Mouse (Mus musculus) brown adipose tissue, adult 24 weeks (tissue): Measurements from ENCODE around the gene Arnt2. TPM values are rescaled to one million over a fixed set of nuclear protein-coding genes. Genes with fewer than 3 reads are reported as not detected.

Experiments used
- H3K27ac ChIP-seq: fragments of 200-500 bp; replicated peaks from 2 replicates; pipeline ENCODE4 v1.5.1; 2012; ENCODE audit warnings: low read depth, mild to moderate bottlenecking, low read length
- H3K4me1 ChIP-seq: fragments of 200-500 bp; 2 replicates; pipeline ENCODE4 v1.6.1; 2012; ENCODE audit warnings: low read length, mixed read lengths; ENCODE audit not compliant: control insufficient read depth, insufficient read depth, insufficient read length
- H3K4me3 ChIP-seq: fragments of 200-500 bp; 2 replicates; pipeline ENCODE4 v1.5.1; 2012; ENCODE audit warnings: low read depth, mild to moderate bottlenecking, low read length, moderate library complexity; ENCODE audit not compliant: insufficient read depth
- polyA plus RNA-seq: library from polyadenylated mRNA; stranded (reverse); fragments of >200 nt; gene quantifications from 2 replicates; pipeline ENCODE4 v1.2.4, GENCODE M21; 2012; ENCODE audit not compliant: missing spikeins, insufficient read depth, insufficient read length

The Arnt2 gene
- polyA plus RNA-seq, result not detected in 2 replicates

- Histone ChIP-seq H3K4me1 (no peaks in the 10 kb centered on the region), H3K4me3 (no peak within 1 kb of the TSS), H3K27ac (no peak within 1 kb of the TSS)
Observed at GRCm38 (mm10) chr7:84409896-84410521, at the start of gene Arnt2. TSS of gene Arnt2 (minus strand) at chr7:84410176.

- Histone ChIP-seq H3K27ac (no peak overlapping the region), H3K4me1 (no peaks in the 10 kb centered on the region), H3K4me3 (no peak overlapping the region)
Observed at GRCm38 (mm10) chr7:84451681-84452080, 41.7 kb upstream of the Arnt2 start.

- no peak overlapping the region for H3K27ac ChIP-seq
- no peak overlapping the region for H3K4me3 ChIP-seq
- H3K4me1 ChIP-seq, result no peaks in the 10 kb centered on the region
Observed at GRCm38 (mm10) chr7:84449066-84449465, 39.1 kb upstream of the Arnt2 start.

DNA sequence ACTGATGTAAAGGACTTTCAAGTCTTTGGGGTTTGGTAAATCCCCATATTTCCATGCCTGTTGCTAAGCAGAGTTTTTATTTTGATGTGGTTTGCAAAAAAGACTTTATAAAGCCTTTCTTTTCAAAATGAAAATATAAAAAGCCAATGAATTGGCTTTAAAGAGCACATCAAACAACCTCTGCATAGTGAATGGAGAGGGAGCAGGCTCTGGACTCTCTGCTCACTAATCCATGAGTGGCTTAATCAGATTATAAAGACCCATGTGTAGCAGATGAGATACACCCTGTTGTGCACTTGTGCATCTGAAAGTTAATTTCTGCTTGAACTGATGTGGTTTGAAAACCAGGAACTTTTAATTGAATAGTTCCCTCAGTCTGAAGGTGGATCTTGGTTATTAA is 38.5 kb upstream of the Arnt2 start:
- Histone ChIP-seq H3K4me1 (no peaks in the 10 kb centered on the region), H3K4me3 (no peak overlapping the region), H3K27ac (no peak overlapping the region)

DNA sequence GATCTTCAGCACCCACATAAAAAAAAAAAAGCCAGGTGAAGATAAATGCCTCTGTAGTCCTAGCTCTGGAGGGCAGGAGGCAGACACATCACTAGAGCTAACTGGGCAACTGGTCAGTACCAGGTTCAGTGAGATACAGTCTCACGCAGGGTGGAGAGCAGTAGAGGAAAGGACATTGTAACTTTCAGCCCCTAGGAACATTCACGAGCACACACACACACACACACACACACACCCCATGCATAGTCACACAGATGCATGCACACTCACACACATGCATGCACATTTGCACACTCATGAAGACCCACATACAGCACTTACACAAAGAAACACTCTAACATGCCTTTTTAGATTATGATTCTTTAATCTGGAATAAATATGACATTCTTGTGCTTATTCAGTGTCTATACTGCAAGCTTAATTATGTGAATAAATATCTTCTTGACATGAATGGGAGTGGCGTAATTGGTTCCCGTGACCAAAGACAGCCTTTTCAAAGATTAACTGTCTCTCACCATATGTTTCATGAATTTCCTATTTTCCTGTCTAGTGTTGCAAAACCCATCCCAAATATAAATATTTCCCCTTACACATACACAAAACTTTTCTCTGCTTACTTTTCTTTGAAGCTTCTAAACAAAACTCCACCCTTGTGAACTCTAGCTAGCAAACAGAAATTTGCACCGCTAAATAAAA is 37.9 kb upstream of the Arnt2 start:
- H3K27ac ChIP-seq, result no peak overlapping the region
- H3K4me3 ChIP-seq, result no peak overlapping the region
- H3K4me1 ChIP-seq, result no peaks in the 10 kb centered on the region

- H3K27ac ChIP-seq, result no peak overlapping the region
- H3K4me1 ChIP-seq, result no peaks in the 10 kb centered on the region
- no peak overlapping the region for H3K4me3 ChIP-seq
Observed at GRCm38 (mm10) chr7:84447060-84447459, 37.1 kb upstream of the Arnt2 start.

GRCm38 (mm10) chr7:84442343-84442911 is 32.5 kb upstream of the Arnt2 start:
- Histone ChIP-seq H3K4me3 (no peak overlapping the region), H3K27ac (no peak overlapping the region), H3K4me1 (no peaks in the 10 kb centered on the region)

DNA sequence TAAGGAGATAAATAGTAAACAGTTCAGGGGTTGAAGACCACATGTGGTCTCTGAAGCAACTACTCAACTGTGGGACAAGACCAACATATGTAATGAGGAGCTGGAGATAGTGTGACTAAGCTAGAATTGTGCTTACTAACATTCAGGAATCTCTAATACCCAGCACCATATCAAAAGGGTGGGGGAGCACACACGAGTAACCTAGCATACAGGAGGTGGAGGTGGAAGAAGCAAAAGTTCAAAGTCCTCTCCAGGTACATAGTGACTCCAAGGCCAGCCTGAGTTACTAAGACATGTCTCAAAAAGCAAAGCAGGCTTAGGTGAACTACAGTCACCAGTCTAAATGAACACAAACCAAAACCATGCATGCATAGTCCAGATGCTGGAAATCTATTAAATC is 29.6 kb upstream of the Arnt2 start:
- H3K4me1 ChIP-seq, result no peaks in the 10 kb centered on the region
- H3K27ac ChIP-seq, result no peak overlapping the region
- H3K4me3 ChIP-seq, result no peak overlapping the region

GRCm38 (mm10) chr7:84434901-84435300 is 24.9 kb upstream of the Arnt2 start:
- H3K4me1 ChIP-seq, result no peaks in the 10 kb centered on the region

DNA sequence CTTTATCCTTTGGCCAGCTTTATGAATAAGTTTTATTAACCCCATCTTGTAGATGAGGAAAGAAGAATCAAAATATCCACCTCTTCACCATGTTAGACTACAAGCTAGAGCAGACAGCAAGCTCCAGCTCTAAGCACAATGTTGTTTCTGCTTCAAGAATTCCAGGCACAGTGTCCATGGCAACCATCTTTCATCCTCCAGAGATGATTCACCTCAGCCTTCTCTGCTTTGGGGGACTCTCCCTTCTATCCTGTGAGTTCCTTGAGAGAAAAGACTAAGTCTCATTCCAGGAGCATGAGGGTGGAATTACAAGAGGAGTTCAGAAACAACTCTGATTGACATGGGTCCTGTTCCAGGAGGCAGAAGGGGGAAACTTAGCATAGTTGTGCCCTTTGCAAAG is 22.2 kb upstream of the Arnt2 start:
- Histone ChIP-seq H3K4me1 (no peaks in the 10 kb centered on the region), H3K27ac (no peak overlapping the region), H3K4me3 (no peak overlapping the region)

More at GRCm38 (mm10) chr7:84434901-84435300, 24.9 kb upstream of the Arnt2 start:
- Histone ChIP-seq H3K27ac (no peak overlapping the region), H3K4me3 (no peak overlapping the region)

- Histone ChIP-seq H3K4me3 (no peak overlapping the region), H3K4me1 (no peaks in the 10 kb centered on the region), H3K27ac (no peak overlapping the region)
Observed at GRCm38 (mm10) chr7:84427221-84427620, 17.2 kb upstream of the Arnt2 start.

DNA sequence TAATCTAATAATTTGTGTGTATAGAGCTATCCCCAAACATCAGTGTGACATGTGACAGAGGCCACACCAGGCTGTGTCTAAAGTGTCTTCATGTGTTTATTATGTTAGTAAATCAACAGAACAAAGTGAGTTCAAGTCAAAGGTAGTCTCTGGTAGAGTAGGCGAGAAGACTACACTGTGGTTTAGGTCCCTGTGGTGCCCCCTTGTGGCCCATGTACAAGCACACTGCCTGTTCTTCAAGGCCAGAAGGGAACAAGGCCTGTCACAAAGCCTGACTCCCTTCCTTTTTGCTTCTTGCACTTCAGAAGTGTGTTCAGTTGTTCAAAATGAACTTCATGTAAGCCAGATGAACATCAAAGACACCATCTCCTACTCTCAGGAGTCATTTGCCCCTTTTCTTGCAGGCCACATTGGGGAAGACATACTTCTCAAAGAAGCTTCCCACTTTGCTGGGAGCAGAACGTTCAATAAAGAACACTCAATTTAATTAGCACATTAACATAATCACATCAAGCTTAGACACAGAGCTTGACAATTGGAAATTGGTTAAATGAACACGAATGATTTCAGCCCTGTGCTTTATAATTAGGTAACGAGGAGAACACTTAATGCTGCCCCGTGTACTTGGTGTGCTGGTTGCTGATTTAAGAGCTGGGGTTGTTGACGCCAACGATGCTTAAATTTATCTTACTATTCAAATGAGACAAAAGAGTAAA is 14.9 kb upstream of the Arnt2 start:
- Histone ChIP-seq H3K27ac (no peak overlapping the region), H3K4me3 (no peak overlapping the region), H3K4me1 (no peaks in the 10 kb centered on the region)

DNA sequence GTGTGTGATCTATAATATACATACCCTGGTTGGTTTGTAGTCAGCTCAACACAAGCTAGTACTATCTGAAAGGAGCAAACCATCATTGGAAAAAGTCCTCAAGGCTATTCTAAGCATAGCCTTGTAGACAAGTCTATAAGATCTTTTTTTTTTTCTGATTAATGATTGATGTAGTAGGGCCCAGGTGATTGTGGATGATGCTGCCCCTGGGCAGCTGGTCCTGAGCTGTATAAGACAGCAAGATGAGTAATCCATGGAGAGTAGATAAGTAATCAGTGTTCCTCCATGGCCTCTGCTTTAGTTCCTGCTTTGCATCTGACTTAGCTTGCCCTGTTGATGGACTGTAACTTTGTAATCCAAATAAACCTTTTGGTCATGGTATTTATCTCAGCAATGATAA is 11.8 kb upstream of the Arnt2 start:
- Histone ChIP-seq H3K27ac (no peak overlapping the region), H3K4me3 (no peak overlapping the region), H3K4me1 (no peaks in the 10 kb centered on the region)

DNA sequence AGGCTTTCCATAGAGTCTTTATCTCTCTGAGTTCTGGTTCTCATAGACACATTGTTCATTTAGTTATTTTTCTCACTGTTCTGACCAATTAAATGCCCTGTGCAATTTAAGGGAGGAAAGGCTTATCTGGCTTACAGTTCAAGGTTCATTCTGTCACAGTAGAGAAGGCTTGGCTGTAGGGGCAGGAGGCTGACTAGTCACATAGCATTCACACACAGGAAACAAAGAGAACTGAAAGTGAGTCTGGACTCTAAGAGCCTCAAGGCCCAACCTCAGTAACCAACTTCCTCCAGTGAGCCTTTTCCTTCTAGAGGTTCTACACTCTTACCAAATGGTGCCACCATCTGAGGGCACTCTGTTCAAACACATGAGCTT is 11.3 kb upstream of the Arnt2 start:
- H3K27ac ChIP-seq, result no peak overlapping the region

DNA sequence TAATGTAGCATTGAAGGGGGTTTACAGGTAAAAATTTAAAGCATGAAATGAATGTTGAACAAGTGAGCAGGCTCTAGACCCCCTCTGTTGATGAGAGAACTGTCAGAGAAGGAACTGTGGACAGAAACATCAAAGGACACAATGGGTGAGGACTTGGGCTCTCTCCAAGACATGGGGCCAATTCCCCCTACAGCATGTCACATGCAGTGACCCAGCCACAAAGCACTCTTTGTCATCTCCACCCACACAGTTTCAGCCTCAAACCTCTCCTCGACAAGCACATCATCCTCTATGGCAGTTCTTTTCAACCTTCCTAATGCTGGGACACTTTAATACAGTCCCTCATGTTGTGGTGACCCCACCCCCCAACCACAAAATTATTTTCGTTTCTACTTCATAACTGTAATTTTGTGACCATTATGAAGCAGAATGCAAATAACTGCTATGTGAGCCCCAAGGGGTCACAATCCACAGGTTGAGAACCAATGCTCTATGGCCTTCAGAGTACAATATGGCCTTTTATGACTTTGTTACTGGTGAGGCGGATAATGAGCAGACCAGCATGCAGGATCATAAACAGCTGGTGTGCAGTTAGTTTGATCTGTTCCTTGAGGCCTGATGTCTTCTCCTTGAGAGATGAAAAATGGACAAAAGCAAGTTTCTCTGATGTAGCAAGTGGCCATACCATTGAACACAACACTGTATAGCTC is 10.8 kb upstream of the Arnt2 start:
- Histone ChIP-seq H3K4me3 (no peak overlapping the region), H3K27ac (no peak overlapping the region)

More for the DNA sequence above, 11.3 kb upstream of the Arnt2 start:
- no peak overlapping the region for H3K4me3 ChIP-seq
- H3K4me1 ChIP-seq, result no peaks in the 10 kb centered on the region

More for the DNA sequence above, 10.8 kb upstream of the Arnt2 start:
- H3K4me1 ChIP-seq, result no peaks in the 10 kb centered on the region
